Mouse (Mus musculus) G1E (cell line): ENCODE data around the gene Sik3. TPM values are rescaled to one million over a fixed set of nuclear protein-coding genes. Genes with fewer than 3 reads are reported as not detected.

Experiments
- ATAC-seq: 2 replicates; pipeline ENCODE4 v1.8.0; 2016; ENCODE audit warnings: mild to moderate bottlenecking; ENCODE audit not compliant: insufficient number of reproducible peaks, poor library complexity, low FRiP score, severe bottlenecking; ENCODE audit errors: extremely low read depth
- DNase-seq: peaks from one replicate; pipeline ENCODE4 v3.0.0; 2012; ENCODE audit warnings: low spot score
- H3K27me3 ChIP-seq: 2 replicates; pipeline ENCODE4 v1.6.1; 2012; ENCODE audit warnings: mild to moderate bottlenecking, low read length, inconsistent platforms; ENCODE audit not compliant: insufficient read depth
- H3K36me3 ChIP-seq: replicated peaks from 2 replicates; pipeline ENCODE3; 2012; ENCODE audit warnings: mild to moderate bottlenecking, inconsistent platforms
- H3K4me1 ChIP-seq: 2 replicates; pipeline ENCODE4 v1.6.1; 2012; ENCODE audit warnings: low read depth, low read length, inconsistent platforms, mixed read lengths; ENCODE audit not compliant: insufficient read depth
- H3K4me3 ChIP-seq: 2 replicates; pipeline ENCODE4 v1.5.1; 2012; ENCODE audit warnings: low read depth, mild to moderate bottlenecking, inconsistent platforms, low read length, moderate library complexity, mixed read lengths
- H3K9me3 ChIP-seq: replicated peaks from 2 replicates; pipeline ENCODE4 v1.6.1; 2012; ENCODE audit warnings: inconsistent platforms
- CTCF ChIP-seq: IDR thresholded peaks from 2 replicates; pipeline ENCODE4 v1.5.1; 2012; ENCODE audit warnings: low read depth, low read length, inconsistent platforms, mixed read lengths
- GATA1 ChIP-seq: IDR thresholded peaks from 2 replicates; pipeline ENCODE4 v1.6.1; 2012; ENCODE audit warnings: borderline replicate concordance, low read length, inconsistent platforms, mixed read lengths
- GATA2 ChIP-seq: IDR thresholded peaks from 2 replicates; pipeline ENCODE4 v1.6.1; 2012; ENCODE audit warnings: low read depth, low read length, inconsistent platforms, borderline replicate concordance
- POLR2AphosphoS5 ChIP-seq: IDR thresholded peaks from 2 replicates; pipeline ENCODE4 v1.6.1; 2012; ENCODE audit warnings: low read depth, low read length, inconsistent platforms; ENCODE audit not compliant: insufficient replicate concordance
- TAL1 ChIP-seq: conservative IDR thresholded peaks from 2 replicates; pipeline ENCODE4 v1.6.1; 2012; ENCODE audit warnings: low read depth, low read length, inconsistent platforms, mixed read lengths
- polyA plus RNA-seq: library from polyadenylated mRNA; stranded (reverse); fragments of >175 nt; gene quantifications from 2 replicates; pipeline ENCODE4 v1.2.3, GENCODE M21; 2012
- total RNA-seq, 2 experiments: library from RNA; stranded (forward) in 1 of 2; stranded (reverse) in 1 of 2; fragments of 200-1000 nt in 1 of 2; fragments of >200 nt in 1 of 2; fragmentation: Nextera tagmentation in 1 of 2; gene quantifications; 2 replicates each; pipeline ENCODE4 v1.2.3; 2014 to 2017

Sik3 gene
- total and polyA plus RNA-seq, 3 experiments, result 30.5 to 99.0 (median 49.1) TPM

GRCm38 (mm10) chr9:46189381-46189780 is 176.8 kb downstream of the Sik3 start:
- ATAC-seq (no peak), DNase-seq (no peak)
- no peak for TF ChIP-seq TAL1
- no peak for TF ChIP-seq GATA2
- TF ChIP-seq GATA1, result no peak
- no peak for TF ChIP-seq POLR2AphosphoS5
- TF ChIP-seq CTCF, result no peak
- peaks cover 76% of the 10 kb centered on the region for H3K36me3 ChIP-seq
- no peaks in the 10 kb centered on the region for H3K27me3 ChIP-seq
- no peaks in the 10 kb centered on the region for H3K9me3 ChIP-seq
- H3K4me1 ChIP-seq, result peaks cover 14% of the 10 kb centered on the region
- no peak overlapping the region for H3K4me3 ChIP-seq

- H3K27me3 ChIP-seq, result no peaks in the 10 kb centered on the region
- TF ChIP-seq TAL1 (no peak), POLR2AphosphoS5 (no peak), GATA1 (no peak), CTCF (no peak), GATA2 (no peak)
- peaks cover 76% of the 10 kb centered on the region for H3K36me3 ChIP-seq
- ATAC-seq (no peak), DNase-seq (no peak)
- no peaks in the 10 kb centered on the region for H3K9me3 ChIP-seq
- peaks cover 12% of the 10 kb centered on the region for H3K4me1 ChIP-seq
- no peak overlapping the region for H3K4me3 ChIP-seq
These were observed 178.6 kb downstream of the Sik3 start for GRCm38 (mm10) chr9:46191234-46191633.

GRCm38 (mm10) chr9:46191644-46192043 is 179.0 kb downstream of the Sik3 start:
- H3K36me3 ChIP-seq, result peaks cover 78% of the 10 kb centered on the region
- peaks cover 16% of the 10 kb centered on the region for H3K4me1 ChIP-seq
- DNase-seq (no peak), ATAC-seq (no peak)
- no peak for TF ChIP-seq CTCF
- no peak for TF ChIP-seq TAL1
- TF ChIP-seq GATA2, result no peak
- TF ChIP-seq POLR2AphosphoS5, result no peak
- TF ChIP-seq GATA1, result no peak
- no peaks in the 10 kb centered on the region for H3K27me3 ChIP-seq
- no peaks in the 10 kb centered on the region for H3K9me3 ChIP-seq
- no peak overlapping the region for H3K4me3 ChIP-seq

DNA sequence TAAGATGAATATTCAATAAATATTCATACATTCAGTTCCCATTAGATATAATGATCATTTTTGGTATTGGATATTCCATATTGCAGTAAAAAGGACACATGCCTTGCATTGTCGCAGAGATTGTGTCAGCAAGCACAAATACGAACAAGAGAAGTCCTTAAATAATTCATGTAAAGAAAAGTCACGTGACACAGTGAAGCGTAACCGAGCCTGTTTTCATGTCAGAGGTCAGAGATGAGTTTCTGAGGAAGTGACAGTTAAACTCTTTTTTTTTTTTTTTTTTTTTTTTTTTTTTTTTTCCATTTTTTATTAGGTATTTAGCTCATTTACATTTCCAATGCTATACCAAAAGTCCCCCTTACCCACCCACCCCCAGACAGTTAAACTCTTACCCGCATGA is 180.0 kb downstream of the Sik3 start:
- no peak overlapping the region for H3K4me3 ChIP-seq
- ATAC-seq, result no peak
- peaks cover 23% of the 10 kb centered on the region for H3K4me1 ChIP-seq
- no peak for TF ChIP-seq GATA1
- H3K36me3 ChIP-seq, result peaks cover 78% of the 10 kb centered on the region
- H3K27me3 ChIP-seq, result no peaks in the 10 kb centered on the region
- H3K9me3 ChIP-seq, result no peaks in the 10 kb centered on the region
- no peak for DNase-seq

GRCm38 (mm10) chr9:46194809-46195208 is 182.2 kb downstream of the Sik3 start:
- Histone ChIP-seq H3K4me1 (peaks cover 30% of the 10 kb centered on the region), H3K9me3 (no peaks in the 10 kb centered on the region), H3K36me3 (peaks cover 82% of the 10 kb centered on the region), H3K4me3 (no peak overlapping the region), H3K27me3 (no peaks in the 10 kb centered on the region)
- DNase-seq (no peak), ATAC-seq (no peak)
- TF ChIP-seq GATA2, result no peak
- no peak for TF ChIP-seq POLR2AphosphoS5
- no peak for TF ChIP-seq TAL1
- no peak for TF ChIP-seq CTCF
- no peak for TF ChIP-seq GATA1

DNA sequence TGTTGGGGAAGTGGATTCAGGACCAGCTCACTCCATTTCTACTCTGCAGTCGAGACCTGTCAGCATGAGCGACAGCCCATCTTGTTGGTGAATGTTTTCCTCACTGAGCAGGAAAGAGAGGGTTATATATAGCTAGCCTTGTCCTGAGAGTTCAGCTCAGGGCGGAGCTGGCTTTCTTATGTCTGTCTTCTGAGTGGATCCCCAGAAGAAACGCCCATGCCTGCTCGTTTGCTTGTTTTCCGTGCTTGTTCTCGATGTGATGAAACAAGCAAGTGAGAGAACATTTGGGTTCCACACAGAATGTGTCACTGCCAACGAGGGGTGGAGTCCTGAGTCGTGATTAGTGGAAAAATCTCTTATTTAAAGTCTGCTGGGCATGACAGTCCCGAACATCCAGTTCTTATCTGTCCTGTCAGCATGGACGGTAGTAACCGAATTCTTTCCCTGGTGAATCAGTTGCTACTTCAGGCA is 184.1 kb downstream of the Sik3 start:
- no peak overlapping the region for H3K4me3 ChIP-seq
- H3K27me3 ChIP-seq, result no peaks in the 10 kb centered on the region
- peaks cover 85% of the 10 kb centered on the region for H3K36me3 ChIP-seq
- TF ChIP-seq GATA1, result no peak
- no peak for TF ChIP-seq CTCF
- no peak for TF ChIP-seq GATA2
- no peak for TF ChIP-seq TAL1
- no peak for TF ChIP-seq POLR2AphosphoS5
- DNase-seq, result no peak
- no peak for ATAC-seq
- peaks cover 34% of the 10 kb centered on the region for H3K4me1 ChIP-seq
- no peaks in the 10 kb centered on the region for H3K9me3 ChIP-seq

DNA sequence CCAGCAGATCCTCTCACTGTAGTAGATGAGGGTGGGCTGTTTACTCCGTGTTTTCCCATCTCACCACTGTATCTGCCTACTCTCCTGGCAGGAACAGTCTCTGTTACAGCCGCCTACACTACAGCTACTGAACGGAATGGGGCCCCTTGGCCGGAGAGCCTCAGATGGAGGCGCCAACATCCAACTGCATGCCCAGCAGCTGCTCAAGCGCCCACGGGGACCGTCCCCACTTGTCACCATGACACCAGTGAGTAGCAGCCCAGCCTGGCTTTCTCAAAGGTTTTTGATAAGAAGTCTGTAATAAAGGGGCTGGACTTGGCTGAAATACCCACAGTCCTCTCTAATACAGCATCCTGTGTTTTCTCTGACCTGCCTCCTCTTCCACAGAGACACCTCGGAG is 185.8 kb downstream of the Sik3 start:
- H3K4me1 ChIP-seq, result peaks cover 50% of the 10 kb centered on the region
- ATAC-seq (no peak), DNase-seq (no peak)
- TF ChIP-seq POLR2AphosphoS5 (no peak), GATA1 (no peak), TAL1 (no peak), GATA2 (no peak), CTCF (no peak)
- no peaks in the 10 kb centered on the region for H3K27me3 ChIP-seq
- H3K4me3 ChIP-seq, result no peak overlapping the region
- no peaks in the 10 kb centered on the region for H3K9me3 ChIP-seq
- peaks cover 95% of the 10 kb centered on the region for H3K36me3 ChIP-seq
